Mouse (Mus musculus) hindbrain, embryonic 16.5 days (tissue): ENCODE measurements around the gene Hist1h2bc. TPM values are rescaled to one million over a fixed set of nuclear protein-coding genes. Genes with fewer than 3 reads are reported as not detected.

Experiments used
- ATAC-seq: fragments of 200-750 bp; cut with Nextera tagmentation; 2 replicates; pipeline ENCODE4 v1.8.0; 2017; ENCODE audit warnings: moderate TSS enrichment, moderate library complexity
- H3K27ac ChIP-seq: fragments of 300-500 bp; sonication (generic); 2 replicates; pipeline ENCODE4 v1.5.1; 2014; ENCODE audit warnings: low read depth, mild to moderate bottlenecking, control low read depth, low read length, moderate library complexity
- H3K27me3 ChIP-seq: fragments of 300-500 bp; sonication (generic); replicated peaks from 2 replicates; pipeline ENCODE4 v1.6.1; 2014; ENCODE audit warnings: low read length; ENCODE audit not compliant: control insufficient read depth, insufficient read depth
- H3K36me3 ChIP-seq: fragments of 300-500 bp; sonication (generic); 2 replicates; pipeline ENCODE4 v1.6.1; 2014; ENCODE audit warnings: mild to moderate bottlenecking, low read length, moderate library complexity, mixed read lengths; ENCODE audit not compliant: control insufficient read depth, insufficient read depth
- H3K4me1 ChIP-seq: fragments of 300-500 bp; sonication (generic); 2 replicates; pipeline ENCODE4 v1.6.1; 2014; ENCODE audit warnings: low read depth, low read length; ENCODE audit not compliant: control insufficient read depth, insufficient read depth
- H3K4me2 ChIP-seq: fragments of 300-500 bp; sonication (generic); 2 replicates; pipeline ENCODE4 v1.6.1; 2014; ENCODE audit warnings: mild to moderate bottlenecking, low read length, control low read depth, moderate library complexity
- H3K4me3 ChIP-seq: fragments of 300-500 bp; sonication (generic); 2 replicates; pipeline ENCODE4 v1.5.1; 2014; ENCODE audit warnings: mild to moderate bottlenecking, low read length, control low read depth, moderate library complexity
- H3K9ac ChIP-seq: fragments of 300-500 bp; sonication (generic); 2 replicates; pipeline ENCODE4 v1.6.1; 2014; ENCODE audit warnings: low read depth, mild to moderate bottlenecking, control low read depth, low read length, moderate library complexity
- H3K9me3 ChIP-seq: fragments of 300-500 bp; sonication (generic); 2 replicates; pipeline ENCODE4 v1.6.1; 2014; ENCODE audit warnings: mild to moderate bottlenecking, low read length, moderate library complexity; ENCODE audit not compliant: control insufficient read depth
- WGBS: fragments of 180-500 bp; shearing (Covaris S2); extraction: QIAGEN DNeasy Blood & Tissue Kit; methylation state at CpG from one replicate; pipeline ENCODE4 v1.1.7; 2014; 5-methylcytosine and 5-hydroxymethylcytosine counted together
- polyA plus RNA-seq: library from polyadenylated mRNA; unstranded; fragments of >200 nt; fragmentation: Nextera tagmentation; extraction: Ambion mirVana; gene quantifications from 2 replicates; pipeline ENCODE4 v1.2.1, GENCODE M21; 2015

Gene Hist1h2bc
- polyA plus RNA-seq, 1 experiment from 2014 or later, result 24.8 TPM

DNA sequence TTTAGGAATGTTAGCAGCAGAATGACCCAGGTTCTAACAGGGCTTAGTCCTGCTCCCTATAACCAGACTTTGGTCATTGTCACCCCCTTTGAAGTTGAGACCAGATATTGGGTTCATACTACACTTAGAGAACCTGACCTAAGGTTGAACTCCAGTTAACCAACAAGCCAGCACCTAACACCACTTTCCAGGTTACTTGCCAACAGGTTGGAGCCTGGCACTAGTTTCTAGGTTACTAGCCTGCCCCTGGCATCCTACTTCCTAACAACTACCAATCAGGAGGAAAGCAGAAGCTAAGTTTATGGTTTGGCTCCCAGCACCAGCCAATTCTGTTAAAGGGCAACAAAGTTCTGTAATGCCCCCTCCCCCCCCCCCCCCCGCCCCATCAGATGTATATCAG lies 41.2 kb downstream of the Hist1h2bc start:
- H3K4me1 ChIP-seq, result no peaks in the 10 kb centered on the region
- H3K9me3 ChIP-seq, result no peaks in the 10 kb centered on the region
- 14% methylated on average over 1 of the region's 1 CpGs for WGBS
- H3K4me2 ChIP-seq, result no peak overlapping the region
- ATAC-seq, result no peak
- no peak overlapping the region for H3K9ac ChIP-seq
- no peak overlapping the region for H3K4me3 ChIP-seq
- H3K27me3 ChIP-seq, result no peaks in the 10 kb centered on the region
- no peak overlapping the region for H3K27ac ChIP-seq
- H3K36me3 ChIP-seq, result no peaks in the 10 kb centered on the region

DNA sequence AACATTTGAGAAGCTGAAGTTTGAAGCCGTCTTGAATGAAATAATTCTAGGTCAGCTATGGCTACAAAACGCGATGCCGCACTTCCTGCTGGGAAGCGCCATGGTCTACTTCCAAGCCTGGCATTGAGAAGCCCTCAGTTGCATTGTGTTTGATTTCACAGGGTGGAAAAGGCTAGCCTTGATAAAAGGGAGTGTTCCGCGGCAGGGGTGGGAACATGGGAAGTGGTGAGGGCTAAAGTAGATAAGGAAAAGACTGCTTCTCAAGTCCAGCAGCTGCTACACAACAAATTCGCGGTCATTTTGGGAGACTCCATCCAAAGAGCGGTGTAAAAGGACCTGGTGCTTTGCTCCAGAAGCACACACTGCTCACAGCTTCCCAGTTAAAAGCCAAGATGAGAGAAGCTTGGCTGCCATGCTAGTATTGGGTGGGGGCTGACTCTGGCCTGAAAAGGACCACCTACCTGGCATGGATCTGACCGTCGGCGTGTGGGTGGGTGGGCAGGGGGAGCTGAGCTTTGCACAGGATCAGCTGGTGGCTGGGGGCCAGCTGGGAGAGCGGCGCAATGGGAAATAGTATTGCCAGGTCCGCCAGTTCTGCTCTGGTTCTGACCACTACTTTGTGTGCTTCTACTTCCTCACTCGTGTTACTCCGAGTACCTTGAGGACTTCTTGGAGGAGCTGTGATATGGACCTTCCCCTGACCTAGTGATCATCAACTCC lies 44.6 kb downstream of the Hist1h2bc start:
- H3K4me1 ChIP-seq, result no peaks in the 10 kb centered on the region
- H3K4me3 ChIP-seq, result no peak overlapping the region
- H3K4me2 ChIP-seq, result no peak overlapping the region
- no peaks in the 10 kb centered on the region for H3K9me3 ChIP-seq
- WGBS, result 81% methylated on average over 18 of the region's 18 CpGs
- H3K36me3 ChIP-seq, result no peaks in the 10 kb centered on the region
- H3K9ac ChIP-seq, result no peak overlapping the region
- ATAC-seq, result no peak
- H3K27ac ChIP-seq, result no peak overlapping the region
- H3K27me3 ChIP-seq, result no peaks in the 10 kb centered on the region

DNA sequence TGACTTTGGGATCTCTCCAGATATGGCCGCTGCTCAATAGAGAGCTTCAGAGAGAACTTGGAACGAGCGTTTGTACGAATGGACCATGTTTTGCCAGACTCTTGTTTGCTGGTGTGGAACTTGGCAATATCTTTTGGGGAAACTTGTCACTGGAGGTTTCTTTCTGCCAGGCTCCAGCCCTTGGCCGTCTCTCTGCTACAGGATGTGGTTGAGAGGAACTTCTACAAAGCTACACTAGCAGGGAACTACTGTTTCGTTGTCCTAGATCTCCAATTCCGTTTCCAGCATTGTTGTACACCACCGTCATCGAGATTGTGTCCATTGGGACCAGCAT lies 45.2 kb downstream of the Hist1h2bc start:
- Histone ChIP-seq H3K4me3 (no peak overlapping the region), H3K4me2 (no peak overlapping the region), H3K4me1 (no peaks in the 10 kb centered on the region), H3K36me3 (no peaks in the 10 kb centered on the region), H3K9ac (no peak overlapping the region), H3K9me3 (no peaks in the 10 kb centered on the region), H3K27ac (no peak overlapping the region), H3K27me3 (no peaks in the 10 kb centered on the region)
- 92% methylated on average over 9 of the region's 9 CpGs for WGBS
- ATAC-seq, result no peak

DNA sequence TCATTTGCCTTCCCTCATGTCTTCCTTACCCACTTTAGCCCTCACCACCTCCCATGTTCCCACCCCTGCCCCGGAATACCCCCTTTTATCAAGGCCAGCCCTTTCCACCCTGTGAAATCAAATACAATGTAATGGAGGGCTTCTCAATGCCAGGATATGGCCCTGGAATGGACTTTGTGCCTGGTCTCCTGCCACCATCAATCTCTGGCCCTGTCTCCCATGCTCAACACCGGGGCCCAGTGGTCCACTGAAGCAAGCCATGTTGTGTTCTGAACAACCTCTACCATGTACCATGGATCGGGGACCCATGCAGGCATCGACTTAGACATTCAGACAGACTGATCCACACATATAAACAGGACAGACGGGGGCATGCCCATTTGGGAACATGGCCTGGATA lies 45.7 kb downstream of the Hist1h2bc start:
- H3K27ac ChIP-seq, result no peak overlapping the region
- no peaks in the 10 kb centered on the region for H3K9me3 ChIP-seq
- no peaks in the 10 kb centered on the region for H3K27me3 ChIP-seq
- WGBS, result 96% methylated on average over 5 of the region's 5 CpGs
- H3K4me2 ChIP-seq, result no peak overlapping the region
- no peaks in the 10 kb centered on the region for H3K36me3 ChIP-seq
- no peaks in the 10 kb centered on the region for H3K4me1 ChIP-seq
- H3K4me3 ChIP-seq, result no peak overlapping the region
- ATAC-seq, result no peak
- no peak overlapping the region for H3K9ac ChIP-seq

DNA sequence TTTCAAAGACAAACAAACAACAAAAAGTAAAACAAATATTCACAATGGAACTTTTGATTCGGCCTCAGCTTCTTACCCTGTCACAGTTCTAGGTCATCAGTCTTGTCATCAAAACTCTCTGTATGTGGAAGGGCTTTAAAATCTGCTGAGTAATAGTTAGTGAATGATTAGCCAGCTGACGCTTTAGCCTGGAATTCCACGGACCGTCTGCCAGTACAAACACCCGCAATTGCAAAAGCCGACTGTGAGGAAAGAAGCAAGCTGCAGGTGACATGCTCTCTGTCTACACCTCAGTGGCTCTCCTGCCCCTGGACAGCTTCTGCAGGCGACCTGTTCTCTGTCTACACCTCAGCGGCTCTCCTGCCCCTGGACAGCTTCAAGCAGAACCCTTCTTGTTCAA lies 46.5 kb downstream of the Hist1h2bc start:
- 38% methylated on average over 8 of the region's 8 CpGs for WGBS

DNA sequence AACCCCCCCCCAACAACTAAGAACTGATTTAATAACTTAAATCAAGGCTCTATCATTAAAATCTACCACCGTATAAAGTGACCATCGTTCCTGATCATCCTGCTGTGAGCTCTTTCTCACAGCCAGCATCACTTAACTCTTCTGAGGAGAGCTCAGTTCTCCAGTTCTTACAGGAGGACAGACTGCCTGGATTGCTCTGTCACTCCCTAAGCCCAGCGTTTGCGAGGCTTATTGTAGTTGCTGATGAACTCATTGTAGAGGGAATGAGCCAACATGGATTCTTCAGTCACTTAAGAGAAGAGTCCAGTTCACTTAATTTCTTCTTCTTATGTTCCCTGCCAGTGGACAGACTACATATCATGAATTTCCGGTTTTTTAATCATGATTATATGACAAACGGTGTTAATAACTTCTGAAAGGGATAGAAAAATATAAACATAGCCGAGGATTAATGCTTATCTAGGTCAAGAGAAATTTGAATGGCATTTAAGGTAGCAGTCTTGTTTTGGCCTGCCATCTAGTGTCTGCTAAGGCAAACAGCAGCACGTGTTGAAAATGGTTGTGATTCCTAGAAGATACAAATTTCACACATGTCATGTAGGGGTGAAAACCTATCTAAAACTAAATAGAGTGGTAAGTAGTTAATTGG lies 48.3 kb downstream of the Hist1h2bc start:
- H3K27me3 ChIP-seq, result no peaks in the 10 kb centered on the region
- no peaks in the 10 kb centered on the region for H3K4me1 ChIP-seq
- 23% methylated on average over 8 of the region's 8 CpGs for WGBS
- no peak overlapping the region for H3K4me2 ChIP-seq
- H3K9ac ChIP-seq, result no peak overlapping the region
- no peaks in the 10 kb centered on the region for H3K9me3 ChIP-seq
- H3K36me3 ChIP-seq, result no peaks in the 10 kb centered on the region
- no peak overlapping the region for H3K27ac ChIP-seq
- no peak for ATAC-seq
- H3K4me3 ChIP-seq, result no peak overlapping the region

More for the DNA sequence above, 46.5 kb downstream of the Hist1h2bc start:
- ATAC-seq, result no peak
- no peaks in the 10 kb centered on the region for H3K36me3 ChIP-seq
- H3K27me3 ChIP-seq, result no peaks in the 10 kb centered on the region
- H3K9me3 ChIP-seq, result no peaks in the 10 kb centered on the region
- no peak overlapping the region for H3K27ac ChIP-seq
- H3K4me2 ChIP-seq, result no peak overlapping the region
- H3K4me1 ChIP-seq, result no peaks in the 10 kb centered on the region
- no peak overlapping the region for H3K4me3 ChIP-seq
- H3K9ac ChIP-seq, result no peak overlapping the region

DNA sequence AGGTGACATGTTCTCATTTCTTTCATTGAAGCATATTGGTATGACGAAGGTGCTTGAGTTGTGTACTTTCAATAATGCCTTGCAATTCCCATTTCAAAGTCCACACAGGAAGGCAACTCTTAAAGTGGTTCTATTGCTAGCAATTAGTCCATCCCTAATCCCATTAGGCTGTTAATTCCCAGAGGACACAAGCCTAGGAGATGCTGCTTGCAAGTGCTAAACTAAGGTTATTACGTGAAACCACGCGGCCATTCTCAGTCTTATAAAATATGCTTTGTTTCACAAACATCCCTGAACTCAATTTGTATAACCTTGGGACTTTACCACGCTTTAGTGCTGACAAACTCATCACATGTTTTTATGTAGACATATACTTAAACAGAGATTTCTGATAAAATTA lies 53.1 kb downstream of the Hist1h2bc start:
- no peak for ATAC-seq
- Histone ChIP-seq H3K36me3 (no peaks in the 10 kb centered on the region), H3K9ac (no peak overlapping the region), H3K4me2 (no peak overlapping the region), H3K27ac (no peak overlapping the region), H3K4me1 (peaks cover 9% of the 10 kb centered on the region), H3K9me3 (no peaks in the 10 kb centered on the region), H3K27me3 (no peaks in the 10 kb centered on the region), H3K4me3 (no peak overlapping the region)
- WGBS, result 86% methylated on average over 5 of the region's 5 CpGs

DNA sequence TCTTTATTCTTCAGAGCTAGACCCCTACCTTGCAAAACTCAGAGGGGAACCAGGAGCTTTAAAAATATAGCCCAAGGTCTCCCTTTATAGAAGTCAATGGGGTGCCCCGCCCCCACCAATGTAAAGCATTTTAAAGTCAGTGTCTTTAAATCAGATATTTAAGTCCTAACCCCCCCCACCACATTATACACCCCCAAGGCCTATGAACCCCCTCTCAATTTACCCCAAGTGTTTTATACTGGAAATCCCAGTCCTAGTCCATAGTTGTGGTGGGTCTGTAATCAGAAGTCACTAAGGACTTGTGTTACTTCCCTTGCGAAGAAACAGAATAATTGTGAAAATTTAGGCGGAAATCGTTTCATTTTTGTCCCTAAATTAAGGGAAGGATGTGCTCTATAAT lies 54.0 kb downstream of the Hist1h2bc start:
- peaks cover 9% of the 10 kb centered on the region for H3K4me1 ChIP-seq
- no peaks in the 10 kb centered on the region for H3K36me3 ChIP-seq
- H3K4me2 ChIP-seq, result peak overlapping the region; percentile 95
- peak overlapping the region; percentile 53 for H3K4me3 ChIP-seq
- peak overlapping the region; percentile 77 for H3K27ac ChIP-seq
- ATAC-seq, result no peak
- H3K9me3 ChIP-seq, result no peaks in the 10 kb centered on the region
- no peaks in the 10 kb centered on the region for H3K27me3 ChIP-seq
- peak overlapping the region; percentile 64 for H3K9ac ChIP-seq
- 20% methylated on average over 4 of the region's 4 CpGs for WGBS

DNA sequence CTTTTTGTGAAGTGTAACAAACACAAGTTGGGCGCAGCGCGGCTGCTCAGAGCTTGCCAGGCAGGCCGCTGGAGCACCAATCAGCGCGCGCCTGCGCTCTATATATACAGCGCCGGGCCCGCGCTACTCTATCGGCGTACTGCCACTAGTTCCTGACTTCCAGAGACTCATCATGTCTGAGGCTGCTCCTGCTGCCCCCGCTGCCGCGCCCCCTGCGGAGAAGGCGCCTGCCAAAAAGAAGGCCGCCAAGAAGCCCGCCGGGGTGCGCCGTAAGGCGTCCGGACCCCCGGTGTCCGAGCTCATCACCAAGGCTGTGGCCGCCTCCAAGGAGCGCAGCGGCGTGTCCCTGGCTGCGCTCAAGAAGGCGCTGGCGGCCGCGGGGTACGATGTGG lies 54.7 kb downstream of the Hist1h2bc start, which contains the start of gene Hist1h1c:
Hist1h1c (plus strand) TSS at position 132 of the 392 bp plus-strand sequence.
- peak within 1 kb of the TSS; percentile 64 for H3K9ac ChIP-seq
- H3K27me3 ChIP-seq, result no peaks in the 10 kb centered on the region
- H3K4me1 ChIP-seq, result peaks cover 9% of the 10 kb centered on the region
- under 1% methylated on average over 31 of the region's 38 CpGs for WGBS
- peak within 1 kb of the TSS; percentile 53 for H3K4me3 ChIP-seq
- H3K9me3 ChIP-seq, result no peaks in the 10 kb centered on the region
- H3K4me2 ChIP-seq, result peak within 1 kb of the TSS; percentile 95
- peak; percentile 94 for ATAC-seq
- no peaks in the 10 kb centered on the region for H3K36me3 ChIP-seq
- H3K27ac ChIP-seq, result peak within 1 kb of the TSS; percentile 77
